Mouse (Mus musculus) brown adipose tissue, adult 24 weeks (tissue): ENCODE measurements around the gene Tspan32. TPM values are rescaled to one million over a fixed set of nuclear protein-coding genes. Genes with fewer than 3 reads are reported as not detected.

ENCODE experiments used
- H3K27ac ChIP-seq: fragments of 200-500 bp; replicated peaks from 2 replicates; pipeline ENCODE4 v1.5.1; 2012; ENCODE audit warnings: low read depth, mild to moderate bottlenecking, low read length
- H3K4me1 ChIP-seq: fragments of 200-500 bp; 2 replicates; pipeline ENCODE4 v1.6.1; 2012; ENCODE audit warnings: low read length, mixed read lengths; ENCODE audit not compliant: control insufficient read depth, insufficient read depth, insufficient read length
- H3K4me3 ChIP-seq: fragments of 200-500 bp; 2 replicates; pipeline ENCODE4 v1.5.1; 2012; ENCODE audit warnings: low read depth, mild to moderate bottlenecking, low read length, moderate library complexity; ENCODE audit not compliant: insufficient read depth
- polyA plus RNA-seq: library from polyadenylated mRNA; stranded (reverse); fragments of >200 nt; gene quantifications from 2 replicates; pipeline ENCODE4 v1.2.4, GENCODE M21; 2012; ENCODE audit not compliant: missing spikeins, insufficient read depth, insufficient read length

Tspan32 gene
- polyA plus RNA-seq, 1 experiment, result 0.83 TPM

GRCm38 (mm10) chr7:143068316-143068881 is 63.6 kb downstream of the Tspan32 start:
- Histone ChIP-seq H3K4me1 (peaks cover 17% of the 10 kb centered on the region), H3K4me3 (peak overlapping the region; percentile 33), H3K27ac (peak overlapping the region; percentile 82)

- H3K27ac ChIP-seq, result peak within 1 kb of the TSS; percentile 82
- peak within 1 kb of the TSS; percentile 77 for H3K4me3 ChIP-seq
- H3K4me1 ChIP-seq, result peaks cover 17% of the 10 kb centered on the region
Measured at GRCm38 (mm10) chr7:143068882-143069591, 64.2 kb downstream of the Tspan32 start, which contains the start of gene Tssc4. Gene Tssc4 (plus strand): TSS chr7:143069249.

Other genes starting within 250 kb of the Tspan32 start
- not detected in 2 replicates for gene Th, start 73.9 kb upstream of the Tspan32 start, polyA plus RNA-seq
- not detected in 2 replicates for gene Ascl2, start 35.8 kb upstream of the Tspan32 start, polyA plus RNA-seq
- gene Cd81, start 47.7 kb downstream of the Tspan32 start, polyA plus RNA-seq, result 289 and 375 TPM in 2 replicates
- gene Tssc4, start 64.2 kb downstream of the Tspan32 start, polyA plus RNA-seq, result 6.7 and 13.2 TPM in 2 replicates
- gene Trpm5, start 89.6 kb downstream of the Tspan32 start, polyA plus RNA-seq, result not detected in 2 replicates
- gene Kcnq1, start 101.3 kb downstream of the Tspan32 start, polyA plus RNA-seq, result 0.36 and 1.0 TPM in 2 replicates